Mouse (Mus musculus) limb, embryonic 14.5 days (tissue): ENCODE data around the gene Leprot. TPM values are rescaled to one million over a fixed set of nuclear protein-coding genes. Genes with fewer than 3 reads are reported as not detected.

Experiments used
- ATAC-seq: fragments of 200-750 bp; cut with Nextera tagmentation; 2 replicates; pipeline ENCODE4 v1.8.0; 2017; ENCODE audit warnings: low read depth, moderate number of reproducible peaks, moderate TSS enrichment; ENCODE audit not compliant: low FRiP score
- DNase-seq: peaks from one replicate; pipeline ENCODE4 v3.0.0-alpha.2; 2015; ENCODE audit warnings: low spot score
- H3K27ac ChIP-seq: fragments of 300-500 bp; sonication (generic); replicated peaks from 2 replicates; pipeline ENCODE4 v1.5.1; 2014; ENCODE audit warnings: low read depth, mild to moderate bottlenecking, low read length, moderate library complexity, mixed read lengths
- H3K27me3 ChIP-seq: fragments of 300-500 bp; sonication (generic); 2 replicates; pipeline ENCODE4 v1.6.1; 2014; ENCODE audit warnings: low read length, mixed read lengths; ENCODE audit not compliant: control insufficient read depth, insufficient read depth
- H3K36me3 ChIP-seq: fragments of 300-500 bp; sonication (generic); 2 replicates; pipeline ENCODE4 v1.6.1; 2014; ENCODE audit warnings: mild to moderate bottlenecking, low read length, moderate library complexity, mixed read lengths; ENCODE audit not compliant: control insufficient read depth, insufficient read depth
- H3K4me1 ChIP-seq: fragments of 300-500 bp; sonication (generic); 2 replicates; pipeline ENCODE4 v1.6.1; 2014; ENCODE audit warnings: antibody characterized with exemption, low read length, mixed read lengths; ENCODE audit not compliant: control insufficient read depth, insufficient read depth
- H3K4me2 ChIP-seq: fragments of 300-500 bp; sonication (generic); replicated peaks from 2 replicates; pipeline ENCODE4 v1.6.1; 2014; ENCODE audit warnings: low read depth, mild to moderate bottlenecking, low read length, moderate library complexity; ENCODE audit not compliant: severe bottlenecking
- H3K4me3 ChIP-seq: fragments of 300-500 bp; sonication (generic); replicated peaks from 2 replicates; pipeline ENCODE4 v1.5.1; 2014; ENCODE audit warnings: low read length
- H3K9ac ChIP-seq: fragments of 300-500 bp; sonication (generic); 2 replicates; pipeline ENCODE4 v1.6.1; 2014; ENCODE audit warnings: mild to moderate bottlenecking, low read depth, low read length, moderate library complexity; ENCODE audit not compliant: severe bottlenecking
- H3K9me3 ChIP-seq: fragments of 300-500 bp; sonication (generic); 2 replicates; pipeline ENCODE4 v1.6.1; 2016; ENCODE audit warnings: low read length; ENCODE audit not compliant: control insufficient read depth
- POLR2A ChIP-seq: fragments of 200-500 bp; IDR thresholded peaks from 2 replicates; pipeline ENCODE4 v1.8.0; 2012; ENCODE audit warnings: inconsistent platforms, mild to moderate bottlenecking, moderate library complexity, borderline replicate concordance; ENCODE audit not compliant: insufficient read depth, insufficient read length; ENCODE audit errors: extremely low read depth
- whole genome bisulfite sequencing: fragments of 180-500 bp; shearing (Covaris S2); extraction: QIAGEN DNeasy Blood & Tissue Kit; methylation state at CpG from one replicate; pipeline ENCODE4 v1.1.7; 2014; 5-methylcytosine and 5-hydroxymethylcytosine counted together
- polyA plus RNA-seq, 2 experiments: library from polyadenylated mRNA; depleted of rRNA in 1 of 2; stranded (reverse) in 1 of 2; unstranded in 1 of 2; fragments of >200 nt; fragmentation: Nextera tagmentation in 1 of 2; extraction: Ambion mirVana in 1 of 2; gene quantifications; 2 replicates each; pipeline versions ENCODE4 v1.2.1 to v1.2.3; 2012 to 2014

Gene Leprot
- polyA plus RNA-seq, 2 experiments: 98.6 to 102 TPM

DNA sequence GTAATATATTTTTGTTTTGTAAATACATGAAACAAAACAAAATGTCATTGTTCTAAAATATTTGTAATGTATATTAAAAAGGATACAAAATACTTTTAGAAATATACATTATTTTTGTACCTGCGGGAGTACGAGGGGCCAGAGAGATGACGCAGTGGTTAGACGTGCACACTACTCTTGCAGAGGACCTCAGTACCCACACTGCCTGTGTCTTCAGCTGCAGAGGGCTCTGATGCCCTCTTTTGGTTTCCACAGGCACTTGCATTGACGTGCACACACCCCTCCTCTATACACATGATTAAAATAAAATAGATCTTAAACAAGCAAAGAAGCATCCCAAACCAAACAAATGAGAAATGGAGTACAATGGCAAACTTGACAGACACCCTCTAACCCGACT is 4.8 kb upstream of the Leprot start:
- Histone ChIP-seq H3K4me2 (no peak overlapping the region), H3K27me3 (no peaks in the 10 kb centered on the region), H3K9me3 (no peaks in the 10 kb centered on the region), H3K36me3 (no peaks in the 10 kb centered on the region), H3K27ac (no peak overlapping the region), H3K4me1 (no peaks in the 10 kb centered on the region), H3K4me3 (no peak overlapping the region), H3K9ac (no peak overlapping the region)
- DNase-seq (no peak), ATAC-seq (no peak)
- 82% methylated on average over 6 of the region's 6 CpGs for WGBS
- no peak for TF ChIP-seq POLR2A

DNA sequence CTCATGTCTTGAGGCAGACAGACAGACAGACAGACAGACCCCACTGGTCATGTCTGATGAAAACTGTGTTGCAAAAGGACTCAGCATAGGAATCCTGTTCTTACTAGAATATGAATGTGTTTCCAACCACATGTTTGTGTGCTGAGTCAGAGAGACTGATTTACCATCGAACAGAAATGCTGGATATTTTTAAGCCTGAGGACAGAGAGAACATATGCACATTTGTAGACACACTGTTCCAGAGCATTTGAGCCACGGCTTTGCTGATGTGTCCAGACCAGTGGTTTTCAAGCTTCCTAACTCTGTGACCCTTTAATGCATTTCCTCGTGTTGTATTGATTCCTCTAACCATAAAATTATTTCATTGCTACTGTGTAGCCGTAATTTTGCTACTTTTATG is 4.3 kb upstream of the Leprot start:
- H3K27ac ChIP-seq: no peak overlapping the region
- no peak overlapping the region for H3K9ac ChIP-seq
- 69% methylated on average over 4 of the region's 4 CpGs for WGBS
- ATAC-seq: no peak
- no peaks in the 10 kb centered on the region for H3K4me1 ChIP-seq
- H3K9me3 ChIP-seq: no peaks in the 10 kb centered on the region
- no peak overlapping the region for H3K4me3 ChIP-seq
- TF ChIP-seq POLR2A: no peak
- no peak for DNase-seq
- no peaks in the 10 kb centered on the region for H3K36me3 ChIP-seq
- H3K4me2 ChIP-seq: no peak overlapping the region
- no peaks in the 10 kb centered on the region for H3K27me3 ChIP-seq

DNA sequence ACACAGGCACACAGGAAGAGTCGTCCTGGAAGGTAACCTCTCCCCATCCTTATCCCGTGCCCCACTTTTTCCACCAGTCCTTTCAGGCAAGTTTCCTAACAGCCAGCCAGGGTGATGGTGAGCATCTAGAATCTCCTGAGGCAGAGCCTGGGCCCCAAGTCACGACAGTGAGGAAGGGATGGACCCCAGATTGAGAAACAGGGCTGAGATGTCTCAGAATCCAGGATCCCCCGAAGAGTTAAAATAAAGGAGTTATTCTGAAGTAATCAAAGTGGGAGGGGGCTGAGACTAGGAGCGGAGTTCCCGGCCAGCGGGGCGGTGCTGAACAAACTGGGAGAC is 692 bp upstream of the Leprot start:
- ATAC-seq: peak; percentile 11; the same call in 1 of the 2 replicates
- no peaks in the 10 kb centered on the region for H3K27me3 ChIP-seq

DNA sequence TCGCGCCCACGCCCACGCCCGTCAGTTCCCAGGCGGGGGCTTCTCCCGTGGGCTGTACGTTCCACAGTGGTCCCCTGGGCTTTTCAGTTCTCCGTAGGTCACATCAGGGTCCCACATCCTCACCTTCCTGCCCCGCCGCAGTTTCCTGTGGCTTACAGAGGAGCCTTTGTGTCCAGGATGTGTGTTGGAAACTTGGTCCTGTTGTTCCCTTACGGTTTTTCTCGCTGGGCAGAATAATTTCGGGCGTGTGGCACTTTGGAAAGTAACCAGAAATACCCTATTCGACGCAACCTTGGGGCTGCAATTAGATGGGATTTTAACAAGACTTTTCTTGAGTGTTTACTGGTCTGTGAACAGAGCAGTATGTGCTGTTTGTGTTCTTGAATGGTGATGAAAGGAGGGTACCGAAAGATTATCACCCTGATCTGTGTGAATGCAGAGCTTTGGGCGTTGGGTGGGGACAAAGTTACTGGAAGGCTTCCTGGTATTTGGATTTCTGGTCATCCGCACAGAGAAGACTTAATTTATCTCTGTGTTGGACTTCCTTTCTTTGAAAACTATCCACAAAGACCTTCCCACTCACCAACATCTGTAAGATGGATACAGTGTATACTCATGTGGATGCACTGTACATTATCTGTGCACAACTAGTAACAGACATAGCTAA is 591 bp downstream of the Leprot start:
- whole genome bisulfite sequencing: 1% methylated on average over 18 of the region's 20 CpGs
- peak overlapping the region; percentile 59 for H3K4me2 ChIP-seq
- H3K4me3 ChIP-seq: peak overlapping the region; percentile 92
- H3K27me3 ChIP-seq: no peaks in the 10 kb centered on the region
- peak; percentile 37 for DNase-seq
- no peak; the same call in 1 of the 2 replicates for ATAC-seq
- TF ChIP-seq POLR2A: no peak
- H3K9ac ChIP-seq: peak overlapping the region; percentile 93
- 0 out of 2 replicates have a peak, but pooled peaks cover 4% of the 10 kb centered on the region for H3K36me3 ChIP-seq
- H3K4me1 ChIP-seq: peaks cover 5% of the 10 kb centered on the region; the same call in 1 of the 2 replicates
- no peaks in the 10 kb centered on the region for H3K9me3 ChIP-seq
- H3K27ac ChIP-seq: peak overlapping the region; percentile 95

More for the DNA sequence above, 692 bp upstream of the Leprot start:
- peak overlapping the region; percentile 77 for H3K27ac ChIP-seq
- 2% methylated on average over 8 of the region's 8 CpGs for WGBS
- peak overlapping the region; percentile 54 for H3K4me2 ChIP-seq
- TF ChIP-seq POLR2A: no peak
- no peak for DNase-seq
- no peaks in the 10 kb centered on the region for H3K9me3 ChIP-seq
- H3K9ac ChIP-seq: peak overlapping the region; percentile 53
- H3K4me1 ChIP-seq: peaks cover 5% of the 10 kb centered on the region; the same call in 1 of the 2 replicates
- peak overlapping the region; percentile 92 for H3K4me3 ChIP-seq
- H3K36me3 ChIP-seq: no peaks in the 10 kb centered on the region

DNA sequence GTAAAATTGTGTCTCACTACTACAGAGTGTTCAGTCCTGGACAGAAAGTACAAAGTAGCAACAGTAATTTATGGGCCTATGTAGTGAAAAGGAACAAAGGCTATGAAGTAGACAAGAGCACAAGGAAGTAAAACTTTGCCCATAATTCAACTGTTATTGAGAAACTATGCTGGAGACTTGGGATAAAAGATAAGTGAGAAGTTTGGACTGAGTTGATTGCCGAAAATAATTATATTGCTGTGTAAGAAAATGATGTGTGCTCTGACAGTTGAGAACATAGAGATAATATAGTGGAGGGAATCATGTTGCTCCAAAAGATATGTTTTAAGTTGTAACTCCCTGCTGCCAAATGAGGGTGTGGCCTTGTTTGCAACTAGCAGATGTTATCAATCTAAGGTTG is 1.2 kb downstream of the Leprot start:
- H3K9me3 ChIP-seq: no peaks in the 10 kb centered on the region
- TF ChIP-seq POLR2A: no peak
- 74% methylated on average over 1 of the region's 1 CpGs for WGBS
- peak overlapping the region; percentile 95; the same call in 1 of the 2 replicates for H3K27ac ChIP-seq
- H3K36me3 ChIP-seq: 0 out of 2 replicates have a peak, but pooled peaks cover 4% of the 10 kb centered on the region
- H3K27me3 ChIP-seq: no peaks in the 10 kb centered on the region
- H3K4me2 ChIP-seq: peak overlapping the region; percentile 59
- no peak for ATAC-seq
- no peak for DNase-seq
- H3K4me3 ChIP-seq: peak overlapping the region; percentile 92
- H3K9ac ChIP-seq: peak overlapping the region; percentile 93
- peaks cover 8% of the 10 kb centered on the region for H3K4me1 ChIP-seq
